Mouse (Mus musculus): ENCODE results near the gene Cmah. TPM values are rescaled to one million over a fixed set of nuclear protein-coding genes. Genes with fewer than 3 reads are reported as not detected.
A peak's percentile ranks its signal among the peaks of the same experiment; 100 is the strongest.

Cmah gene
- polyA plus RNA-seq, 1 experiment from 2014 or later = 0.11 TPM

DNA sequence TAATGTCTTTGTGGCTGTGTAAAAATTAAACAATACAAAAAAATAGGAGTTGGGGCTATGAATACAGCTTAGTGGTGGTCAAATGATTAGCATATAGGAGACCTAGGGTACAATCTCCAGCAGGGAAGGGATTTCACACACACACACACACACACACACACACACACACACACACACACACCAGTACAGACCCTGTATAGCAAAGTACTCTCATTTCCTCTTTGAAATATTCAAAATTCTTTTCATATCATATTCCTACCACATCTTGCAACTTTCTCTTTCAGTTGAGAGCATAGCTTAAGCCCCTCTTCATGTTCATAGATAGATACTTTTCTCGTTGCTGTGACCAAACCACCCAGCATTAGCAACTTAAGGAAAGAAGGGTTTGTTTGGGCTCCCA is 181.7 kb downstream of the Cmah start:
- WGBS = 71% methylated on average over 1 of the region's 1 CpGs

DNA sequence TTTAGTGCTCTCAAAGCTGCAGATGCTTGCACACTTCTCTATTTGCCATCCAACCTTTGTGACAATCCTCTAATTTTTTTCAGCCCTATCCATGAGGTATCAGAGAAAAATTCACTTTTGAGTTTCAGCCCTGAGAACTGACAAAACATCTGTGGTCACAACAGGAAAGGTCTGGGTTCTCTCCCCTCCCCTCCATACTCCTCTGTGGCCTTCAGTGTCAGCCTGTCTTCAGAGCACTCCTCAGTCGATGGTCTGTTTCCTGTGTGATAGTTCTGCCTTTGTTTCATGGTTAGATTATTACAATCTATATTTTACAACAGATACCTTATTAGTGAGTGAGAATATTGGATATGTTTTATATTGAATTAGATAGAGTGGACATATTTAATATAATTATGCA is 184.2 kb downstream of the Cmah start:
- Histone ChIP-seq H3K9me3 (no peaks in the 10 kb centered on the region), H3K4me2 (replicated peaks) (no peak overlapping the region), H3K27me3 (no peaks in the 10 kb centered on the region), H3K4me3 (no peak overlapping the region), H3K27ac (replicated peaks) (no peak overlapping the region), H3K4me1 (no peaks in the 10 kb centered on the region), H3K9ac (replicated peaks) (no peak overlapping the region), H3K36me3 (no peaks in the 10 kb centered on the region)
- ATAC-seq (replicated peaks) = no peak
- WGBS = 92% methylated on average over 1 of the region's 1 CpGs

More for the DNA sequence above, 181.7 kb downstream of the Cmah start:
- H3K36me3 ChIP-seq = no peaks in the 10 kb centered on the region
- no peak overlapping the region for H3K4me2 ChIP-seq (replicated peaks)
- H3K9ac ChIP-seq (replicated peaks) = no peak overlapping the region
- no peaks in the 10 kb centered on the region for H3K9me3 ChIP-seq
- no peak for ATAC-seq (replicated peaks)
- no peaks in the 10 kb centered on the region for H3K27me3 ChIP-seq
- no peak overlapping the region for H3K27ac ChIP-seq (replicated peaks)
- no peaks in the 10 kb centered on the region for H3K4me1 ChIP-seq
- H3K4me3 ChIP-seq = no peak overlapping the region

DNA sequence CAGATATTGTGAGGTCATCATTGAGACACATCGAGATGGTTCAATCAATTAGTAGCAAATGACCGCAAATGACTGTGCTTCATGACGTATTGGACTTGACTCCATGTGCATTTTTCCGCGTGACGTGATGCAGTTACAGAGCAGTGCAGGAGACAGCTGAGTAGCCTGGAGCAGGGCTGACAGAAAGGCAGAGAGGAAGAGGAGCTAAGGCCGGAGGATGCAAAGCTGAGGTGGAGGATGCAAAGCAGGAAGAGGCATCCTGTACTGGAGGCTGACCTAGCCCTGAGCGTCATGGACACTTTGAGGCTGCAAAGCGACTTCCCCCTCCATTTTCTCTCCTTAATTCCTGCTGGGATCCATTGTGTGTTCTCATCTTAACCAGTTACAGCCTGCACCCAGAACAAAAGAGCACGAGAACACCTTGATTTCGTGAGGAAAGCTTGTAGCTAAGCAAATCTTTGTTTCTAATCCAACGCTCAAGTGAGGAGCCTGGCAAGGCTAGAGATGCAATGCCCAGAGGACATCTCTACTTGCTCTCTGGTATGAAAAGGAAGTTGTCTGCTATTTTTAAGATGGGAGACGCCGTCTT is 184.8 kb downstream of the Cmah start:
- Histone ChIP-seq H3K4me1 (no peaks in the 10 kb centered on the region), H3K4me3 (no peak overlapping the region), H3K27me3 (no peaks in the 10 kb centered on the region), H3K9me3 (no peaks in the 10 kb centered on the region), H3K36me3 (no peaks in the 10 kb centered on the region), H3K27ac (replicated peaks) (no peak overlapping the region), H3K9ac (replicated peaks) (no peak overlapping the region), H3K4me2 (replicated peaks) (no peak overlapping the region)
- WGBS = 72% methylated on average over 14 of the region's 14 CpGs
- no peak for ATAC-seq (replicated peaks)

GRCm38 (mm10) chr13:24513717-24514116 is 186.5 kb downstream of the Cmah start:
- Histone ChIP-seq H3K4me3 (no peak overlapping the region), H3K4me1 (no peaks in the 10 kb centered on the region), H3K27ac (replicated peaks) (no peak overlapping the region), H3K4me2 (replicated peaks) (no peak overlapping the region), H3K36me3 (no peaks in the 10 kb centered on the region), H3K9ac (replicated peaks) (no peak overlapping the region), H3K9me3 (no peaks in the 10 kb centered on the region), H3K27me3 (no peaks in the 10 kb centered on the region)
- WGBS = 84% methylated on average over 3 of the region's 3 CpGs
- no peak for ATAC-seq (replicated peaks)

DNA sequence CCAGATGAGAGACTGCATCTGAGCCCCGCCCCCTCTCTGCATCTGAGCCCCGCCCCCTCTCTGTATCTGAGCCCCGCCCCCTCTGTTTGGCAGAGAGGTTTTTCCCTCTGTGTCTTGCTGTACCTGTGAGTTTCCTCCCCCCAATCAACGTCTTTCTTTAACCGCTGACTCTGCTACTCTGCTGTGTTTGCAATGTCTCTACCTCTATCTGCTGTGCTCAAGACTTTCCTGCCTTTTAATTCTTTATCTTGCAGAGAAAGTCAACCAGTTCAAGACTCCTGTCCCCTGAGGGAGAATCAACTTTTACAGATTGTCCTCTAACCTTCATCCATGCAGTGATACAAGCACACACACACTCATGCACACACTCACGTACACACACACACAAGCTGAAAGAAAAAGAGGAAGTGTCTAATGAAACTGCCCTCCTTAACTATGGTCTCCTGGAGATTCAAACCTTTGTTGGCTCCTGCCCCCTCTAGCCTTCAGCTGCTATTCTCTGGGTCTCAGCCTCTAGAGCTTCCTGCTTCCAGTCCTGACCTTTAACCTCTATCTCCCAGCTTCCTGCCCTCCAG is 188.0 kb downstream of the Cmah start:
- Histone ChIP-seq H3K4me2 (replicated peaks) (no peak overlapping the region), H3K9me3 (no peaks in the 10 kb centered on the region), H3K4me1 (peaks cover 5% of the 10 kb centered on the region; the same call in 1 of the 2 replicates), H3K27ac (replicated peaks) (no peak overlapping the region), H3K27me3 (no peaks in the 10 kb centered on the region), H3K36me3 (no peaks in the 10 kb centered on the region), H3K9ac (replicated peaks) (no peak overlapping the region), H3K4me3 (no peak overlapping the region)
- no peak for ATAC-seq (replicated peaks)
- 47% methylated on average over 6 of the region's 6 CpGs for WGBS

GRCm38 (mm10) chr13:24517757-24518156 is 190.6 kb downstream of the Cmah start:
- Histone ChIP-seq H3K36me3 (no peaks in the 10 kb centered on the region), H3K4me1 (peaks cover 28% of the 10 kb centered on the region), H3K27ac (replicated peaks) (no peak overlapping the region), H3K9me3 (no peaks in the 10 kb centered on the region), H3K27me3 (no peaks in the 10 kb centered on the region), H3K4me2 (replicated peaks) (no peak overlapping the region), H3K4me3 (no peak overlapping the region), H3K9ac (replicated peaks) (no peak overlapping the region)
- WGBS = 71% methylated on average over 2 of the region's 2 CpGs
- no peak for ATAC-seq (replicated peaks)

DNA sequence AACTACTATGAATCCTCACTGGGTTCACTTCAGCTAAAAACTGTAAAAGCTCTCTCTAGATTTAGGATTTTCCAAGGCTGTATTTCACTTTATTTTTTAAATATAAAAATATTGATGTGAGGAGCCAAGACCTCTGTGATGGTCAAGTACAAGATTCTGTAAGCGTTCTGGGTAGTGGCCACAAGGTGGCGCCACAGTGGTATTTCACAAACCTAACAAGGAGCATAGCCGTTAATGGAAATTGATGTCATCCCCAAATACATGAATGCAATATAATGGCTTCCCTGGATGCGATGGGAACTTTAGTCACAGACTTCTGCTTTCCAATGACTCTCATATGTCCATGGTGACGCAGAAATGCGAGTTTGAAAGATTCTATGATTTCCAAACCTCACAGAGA is 191.7 kb downstream of the Cmah start:
- 45% methylated on average over 6 of the region's 6 CpGs for WGBS
- no peak overlapping the region for H3K27ac ChIP-seq (replicated peaks)
- H3K4me1 ChIP-seq = peaks cover 29% of the 10 kb centered on the region
- H3K4me3 ChIP-seq = no peak overlapping the region
- no peaks in the 10 kb centered on the region for H3K9me3 ChIP-seq
- no peaks in the 10 kb centered on the region for H3K27me3 ChIP-seq
- no peak overlapping the region for H3K4me2 ChIP-seq (replicated peaks)
- H3K36me3 ChIP-seq = no peaks in the 10 kb centered on the region
- no peak overlapping the region for H3K9ac ChIP-seq (replicated peaks)
- no peak for ATAC-seq (replicated peaks)

- WGBS = 83% methylated on average over 14 of the region's 14 CpGs
- no peak overlapping the region for H3K27ac ChIP-seq (replicated peaks)
- no peak overlapping the region for H3K9ac ChIP-seq (replicated peaks)
- no peak for ATAC-seq (replicated peaks)
- H3K9me3 ChIP-seq = no peaks in the 10 kb centered on the region
- no peaks in the 10 kb centered on the region for H3K36me3 ChIP-seq
- peaks cover 29% of the 10 kb centered on the region for H3K4me1 ChIP-seq
- H3K4me2 ChIP-seq (replicated peaks) = no peak overlapping the region
- H3K4me3 ChIP-seq = no peak overlapping the region
- H3K27me3 ChIP-seq = no peaks in the 10 kb centered on the region
Measured at GRCm38 (mm10) chr13:24519976-24520647, 192.9 kb downstream of the Cmah start.

- Histone ChIP-seq H3K27me3 (no peaks in the 10 kb centered on the region), H3K4me2 (replicated peaks) (no peak overlapping the region), H3K27ac (replicated peaks) (peak overlapping the region; percentile 68; the same call in 1 of the 2 replicates), H3K4me3 (no peak overlapping the region), H3K9me3 (no peaks in the 10 kb centered on the region), H3K36me3 (no peaks in the 10 kb centered on the region), H3K9ac (replicated peaks) (no peak overlapping the region), H3K4me1 (peaks cover 29% of the 10 kb centered on the region)
- WGBS = 74% methylated on average over 10 of the region's 10 CpGs
- no peak for ATAC-seq (replicated peaks)
Measured at GRCm38 (mm10) chr13:24520796-24521195, 193.6 kb downstream of the Cmah start.

DNA sequence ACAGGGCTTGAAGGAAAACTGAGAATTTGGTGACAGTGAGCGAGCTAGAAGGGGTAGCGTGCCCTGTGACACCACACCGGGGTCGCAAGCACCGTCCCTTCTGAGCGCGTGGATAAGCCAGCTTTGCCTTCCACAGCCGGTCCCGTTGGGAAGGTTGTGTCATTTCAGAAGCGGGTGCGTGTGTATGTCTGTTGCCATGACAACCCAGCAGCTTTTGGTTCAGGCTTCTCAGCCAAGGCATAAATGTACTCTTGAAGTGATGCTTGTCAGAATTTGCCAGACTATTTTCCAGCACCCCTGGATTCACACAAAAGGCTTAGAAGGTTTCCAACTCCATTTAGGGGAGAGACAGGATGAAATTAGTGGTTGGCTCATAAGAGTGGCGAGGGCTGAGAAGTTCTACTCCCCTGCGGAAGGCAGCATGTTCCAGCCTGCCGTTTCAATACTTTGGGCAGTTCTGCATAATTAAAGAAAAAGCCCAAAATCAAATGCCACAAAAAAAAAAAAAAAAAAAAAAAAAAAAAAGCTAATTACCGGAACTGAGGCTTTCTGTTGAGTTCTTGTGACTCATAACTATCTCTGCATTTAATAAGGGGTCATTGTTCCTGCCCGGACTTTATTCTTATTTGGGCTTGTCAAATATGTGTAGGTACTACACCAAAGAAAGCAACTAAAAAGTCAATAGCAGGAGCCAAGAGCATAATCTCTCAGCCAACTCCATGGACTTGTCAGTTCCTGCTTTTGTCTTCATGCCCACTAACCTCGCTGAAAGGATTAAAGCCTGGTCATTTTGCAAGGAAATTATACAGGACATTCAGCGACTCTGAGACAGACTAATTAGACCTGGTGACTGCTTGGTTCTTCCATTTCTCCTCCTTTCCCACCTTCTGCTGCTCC is 194.5 kb downstream of the Cmah start:
- no peaks in the 10 kb centered on the region for H3K36me3 ChIP-seq
- H3K4me3 ChIP-seq = peak overlapping the region; percentile 16; the same call in 1 of the 2 replicates
- peak overlapping the region; percentile 40 for H3K4me2 ChIP-seq (replicated peaks)
- H3K9me3 ChIP-seq = no peaks in the 10 kb centered on the region
- peak overlapping the region; percentile 68 for H3K27ac ChIP-seq (replicated peaks)
- peak; percentile 89 for ATAC-seq (replicated peaks)
- 9% methylated on average over 18 of the region's 18 CpGs for WGBS
- H3K4me1 ChIP-seq = peaks cover 29% of the 10 kb centered on the region
- H3K27me3 ChIP-seq = no peaks in the 10 kb centered on the region
- H3K9ac ChIP-seq (replicated peaks) = no peak overlapping the region

DNA sequence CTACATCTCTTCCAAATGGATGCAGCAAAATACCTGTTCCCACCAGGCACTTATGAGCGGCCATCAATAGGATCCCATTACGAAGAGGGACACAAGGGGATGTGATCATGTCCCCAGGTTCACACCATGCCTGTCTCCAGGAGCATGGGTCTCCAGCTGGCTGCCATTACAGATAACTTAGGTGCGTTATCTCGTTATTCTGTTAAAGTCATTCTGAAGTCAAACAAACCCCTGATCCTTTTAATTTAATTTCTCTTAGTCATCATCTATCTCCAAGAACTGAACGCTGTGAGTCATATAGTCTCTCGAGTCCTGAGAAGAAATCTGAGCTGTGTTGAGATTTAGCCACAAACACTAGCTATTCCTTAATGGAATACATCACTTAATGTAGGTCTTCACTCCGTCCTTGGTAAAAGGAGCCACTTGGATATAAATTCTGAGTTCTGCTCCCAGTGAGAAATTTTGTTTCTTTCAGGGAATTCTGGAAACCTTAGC is 195.2 kb downstream of the Cmah start:
- no peak overlapping the region for H3K4me3 ChIP-seq
- peaks cover 29% of the 10 kb centered on the region for H3K4me1 ChIP-seq
- no peaks in the 10 kb centered on the region for H3K36me3 ChIP-seq
- ATAC-seq (replicated peaks) = 0 out of 2 replicates have a peak, but pooled peaks have one; percentile 5
- H3K4me2 ChIP-seq (replicated peaks) = 0 out of 2 replicates have a peak overlapping the region, but pooled peaks have one; percentile 40
- H3K27me3 ChIP-seq = no peaks in the 10 kb centered on the region
- peak overlapping the region; percentile 68 for H3K27ac ChIP-seq (replicated peaks)
- WGBS = 75% methylated on average over 7 of the region's 7 CpGs
- H3K9ac ChIP-seq (replicated peaks) = no peak overlapping the region
- H3K9me3 ChIP-seq = no peaks in the 10 kb centered on the region

Data from forebrain, embryonic 15.5 days (tissue).